Mouse (Mus musculus): ENCODE data around the gene Olfr1257. TPM values are rescaled to one million over a fixed set of nuclear protein-coding genes. Genes with fewer than 3 reads are reported as not detected.
"Not testable (repeated sequence)": the region's sequence is repeated elsewhere in the genome, so short reads cannot be mapped to it uniquely, and the experiment has no call there.

Olfr1257 gene
- polyA plus RNA-seq (2014; fragmentation: Nextera tagmentation; extraction: Ambion mirVana): not detected in 2 replicates

GRCm38 (mm10) chr2:89878137-89878536 is at the start of gene Olfr1257:
Gene Olfr1257 (plus strand): TSS chr2:89878437.
- H3K9me3 ChIP-seq (replicated peaks; ENCODE audit: control insufficient read depth, low read length): no peaks in the 10 kb centered on the region
- no peaks in the 10 kb centered on the region for H3K36me3 ChIP-seq (ENCODE audit: control insufficient read depth, insufficient read depth, low read length)
- ATAC-seq (replicated peaks; ENCODE audit: insufficient number of reproducible peaks, low FRiP score, low TSS enrichment): no peak
- no peak within 1 kb of the TSS for H3K4me2 ChIP-seq
- H3K27ac ChIP-seq (ENCODE audit: low read depth, low read length): no peak within 1 kb of the TSS
- H3K4me3 ChIP-seq (ENCODE audit: low read depth, low read length): no peak within 1 kb of the TSS
- no peaks in the 10 kb centered on the region for H3K27me3 ChIP-seq (ENCODE audit: control insufficient read depth, insufficient read depth, low read length)
- H3K9ac ChIP-seq (ENCODE audit: low read depth, low read length): no peak within 1 kb of the TSS
- H3K4me1 ChIP-seq (ENCODE audit: control insufficient read depth, insufficient read depth, low read length): no peaks in the 10 kb centered on the region
- 78% methylated on average over 1 of the region's 1 CpGs for WGBS (ENCODE audit: insufficient replicate concordance)

GRCm38 (mm10) chr2:89841455-89841854 is 36.8 kb upstream of the Olfr1257 start, which contains the start of gene Olfr1256:
Gene Olfr1256 (minus strand): TSS chr2:89841555.
- WGBS (ENCODE audit: insufficient replicate concordance): 52% methylated on average over 2 of the region's 2 CpGs
- no peak within 1 kb of the TSS for H3K9ac ChIP-seq (ENCODE audit: low read depth, low read length)
- H3K4me2 ChIP-seq: no peak within 1 kb of the TSS
- no peaks in the 10 kb centered on the region for H3K9me3 ChIP-seq (replicated peaks; ENCODE audit: control insufficient read depth, low read length)
- no peaks in the 10 kb centered on the region for H3K27me3 ChIP-seq (ENCODE audit: control insufficient read depth, insufficient read depth, low read length)
- ATAC-seq (replicated peaks; ENCODE audit: insufficient number of reproducible peaks, low FRiP score, low TSS enrichment): no peak
- no peaks in the 10 kb centered on the region for H3K36me3 ChIP-seq (ENCODE audit: control insufficient read depth, insufficient read depth, low read length)
- no peak within 1 kb of the TSS for H3K4me3 ChIP-seq (ENCODE audit: low read depth, low read length)
- no peak within 1 kb of the TSS for H3K27ac ChIP-seq (ENCODE audit: low read depth, low read length)
- H3K4me1 ChIP-seq (ENCODE audit: control insufficient read depth, insufficient read depth, low read length): no peaks in the 10 kb centered on the region

DNA sequence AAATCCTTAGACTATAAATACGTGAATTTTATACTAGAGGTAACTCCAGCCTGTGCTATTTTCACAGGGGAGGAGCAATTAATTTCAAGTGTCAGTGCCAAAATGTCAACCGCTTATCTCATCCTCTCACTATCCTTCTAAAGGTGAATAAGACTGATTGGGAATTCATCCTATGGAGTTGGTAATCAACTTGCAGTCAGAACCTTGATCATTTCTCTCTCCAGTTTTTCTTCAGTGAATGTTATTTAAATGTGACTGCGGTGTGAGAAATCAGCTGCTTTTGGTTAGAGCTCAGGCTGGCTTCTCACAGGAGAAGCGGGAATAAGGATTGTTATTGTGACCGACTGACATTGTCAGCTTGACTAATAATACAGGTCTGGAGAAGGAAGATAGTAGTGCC is 30.1 kb upstream of the Olfr1257 start, which contains the start of gene Olfr48:
Gene Olfr48 (minus strand): TSS at position 101 of the 400 bp plus-strand sequence.
- 81% methylated on average over 5 of the region's 5 CpGs for WGBS (ENCODE audit: insufficient replicate concordance)
- no peaks in the 10 kb centered on the region for H3K4me1 ChIP-seq (ENCODE audit: control insufficient read depth, insufficient read depth, low read length)
- H3K9ac ChIP-seq (ENCODE audit: low read depth, low read length): no peak within 1 kb of the TSS
- H3K36me3 ChIP-seq (ENCODE audit: control insufficient read depth, insufficient read depth, low read length): no peaks in the 10 kb centered on the region
- no peaks in the 10 kb centered on the region for H3K27me3 ChIP-seq (ENCODE audit: control insufficient read depth, insufficient read depth, low read length)
- no peak within 1 kb of the TSS for H3K4me3 ChIP-seq (ENCODE audit: low read depth, low read length)
- no peak within 1 kb of the TSS for H3K4me2 ChIP-seq
- no peaks in the 10 kb centered on the region for H3K9me3 ChIP-seq (replicated peaks; ENCODE audit: control insufficient read depth, low read length)
- no peak within 1 kb of the TSS for H3K27ac ChIP-seq (ENCODE audit: low read depth, low read length)
- ATAC-seq (replicated peaks; ENCODE audit: insufficient number of reproducible peaks, low FRiP score, low TSS enrichment): no peak

- Histone ChIP-seq H3K4me2 (no peak overlapping the region), H3K36me3 (ENCODE audit: control insufficient read depth, insufficient read depth, low read length) (no peaks in the 10 kb centered on the region), H3K27ac (ENCODE audit: low read depth, low read length) (no peak overlapping the region), H3K9me3 (replicated peaks; ENCODE audit: control insufficient read depth, low read length) (no peaks in the 10 kb centered on the region), H3K4me1 (ENCODE audit: control insufficient read depth, insufficient read depth, low read length) (no peaks in the 10 kb centered on the region), H3K27me3 (ENCODE audit: control insufficient read depth, insufficient read depth, low read length) (no peaks in the 10 kb centered on the region), H3K4me3 (ENCODE audit: low read depth, low read length) (no peak overlapping the region), H3K9ac (ENCODE audit: low read depth, low read length) (no peak overlapping the region)
- ATAC-seq (replicated peaks; ENCODE audit: insufficient number of reproducible peaks, low FRiP score, low TSS enrichment): no peak
- WGBS (ENCODE audit: insufficient replicate concordance): 83% methylated on average over 1 of the region's 1 CpGs
These were observed 29.0 kb upstream of the Olfr1257 start for GRCm38 (mm10) chr2:89849230-89849629.

DNA sequence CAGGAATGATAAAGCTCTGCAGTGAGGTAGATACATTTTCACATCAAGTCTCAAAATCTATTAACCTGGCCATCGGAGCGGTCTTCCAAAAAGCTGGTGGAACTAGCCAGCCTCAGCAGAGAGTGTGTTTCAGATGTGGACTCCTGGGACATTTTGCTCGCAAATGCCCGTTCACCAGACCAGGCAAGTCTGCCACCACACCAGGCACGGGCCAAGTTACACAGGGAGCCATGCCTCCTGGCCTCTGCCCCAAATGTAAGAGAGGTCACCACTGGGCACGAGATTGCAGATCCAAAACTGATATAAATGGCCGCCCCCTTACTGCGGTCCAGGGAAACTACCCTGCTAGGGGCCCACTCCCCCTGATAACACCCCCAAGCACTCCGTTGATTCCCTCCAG is 34.4 kb downstream of the Olfr1257 start:
- ATAC-seq (replicated peaks; ENCODE audit: insufficient number of reproducible peaks, low FRiP score, low TSS enrichment); H3K27me3 ChIP-seq (ENCODE audit: control insufficient read depth, insufficient read depth, low read length); H3K4me1 ChIP-seq (ENCODE audit: control insufficient read depth, insufficient read depth, low read length); H3K36me3 ChIP-seq (ENCODE audit: control insufficient read depth, insufficient read depth, low read length); H3K9me3 ChIP-seq (replicated peaks; ENCODE audit: control insufficient read depth, low read length); H3K27ac ChIP-seq (ENCODE audit: low read depth, low read length); H3K9ac ChIP-seq (ENCODE audit: low read depth, low read length); H3K4me3 ChIP-seq (ENCODE audit: low read depth, low read length); H3K4me2 ChIP-seq: not testable (repeated sequence)
- WGBS (ENCODE audit: insufficient replicate concordance): 82% methylated on average over 9 of the region's 9 CpGs

DNA sequence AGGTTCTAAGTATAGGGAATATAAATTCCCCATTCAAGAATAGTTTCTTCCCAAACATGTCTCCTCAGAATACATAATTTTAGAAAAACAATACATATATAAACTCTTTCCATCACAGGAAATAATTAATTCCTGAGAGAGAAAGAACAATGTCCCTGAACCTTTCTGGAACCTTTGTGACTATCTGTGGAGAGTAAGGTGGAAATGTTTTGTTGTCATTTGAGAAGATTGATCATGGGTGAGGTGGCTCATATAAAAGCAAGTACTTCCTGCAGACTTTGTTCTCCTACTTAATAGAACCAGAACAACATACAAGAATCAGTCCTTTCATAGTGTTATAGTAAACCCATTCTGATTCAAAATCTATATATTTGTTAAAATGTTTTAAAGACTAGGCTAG is 48.8 kb downstream of the Olfr1257 start, which contains the start of gene Olfr1258:
Gene Olfr1258 (plus strand): TSS at position 301 of the 400 bp plus-strand sequence.
- no peak for ATAC-seq (replicated peaks; ENCODE audit: insufficient number of reproducible peaks, low FRiP score, low TSS enrichment)
- H3K9me3 ChIP-seq (replicated peaks; ENCODE audit: control insufficient read depth, low read length): no peaks in the 10 kb centered on the region

More for the DNA sequence above, 48.8 kb downstream of the Olfr1257 start, which contains the start of gene Olfr1258:
- Histone ChIP-seq H3K4me2 (no peak within 1 kb of the TSS), H3K36me3 (ENCODE audit: control insufficient read depth, insufficient read depth, low read length) (no peaks in the 10 kb centered on the region), H3K9ac (ENCODE audit: low read depth, low read length) (no peak within 1 kb of the TSS), H3K27ac (ENCODE audit: low read depth, low read length) (no peak within 1 kb of the TSS), H3K27me3 (ENCODE audit: control insufficient read depth, insufficient read depth, low read length) (no peaks in the 10 kb centered on the region), H3K4me3 (ENCODE audit: low read depth, low read length) (no peak within 1 kb of the TSS), H3K4me1 (ENCODE audit: control insufficient read depth, insufficient read depth, low read length) (no peaks in the 10 kb centered on the region)

Other genes with a start within 250 kb of the Olfr1257 start
- not detected in 2 replicates for gene Olfr1249, start 243.5 kb upstream of the Olfr1257 start, polyA plus RNA-seq (2014; fragmentation: Nextera tagmentation; extraction: Ambion mirVana)
- not detected in 2 replicates for gene Olfr1250, start 217.0 kb upstream of the Olfr1257 start, polyA plus RNA-seq (2014; fragmentation: Nextera tagmentation; extraction: Ambion mirVana)
- not detected in 2 replicates for gene Olfr1251, start 206.5 kb upstream of the Olfr1257 start, polyA plus RNA-seq (2014; fragmentation: Nextera tagmentation; extraction: Ambion mirVana)
- not detected in 2 replicates for gene Olfr1252, start 153.4 kb upstream of the Olfr1257 start, polyA plus RNA-seq (2014; fragmentation: Nextera tagmentation; extraction: Ambion mirVana)
- gene Olfr1253, start 121.3 kb upstream of the Olfr1257 start, polyA plus RNA-seq (2014; fragmentation: Nextera tagmentation; extraction: Ambion mirVana): not detected in 2 replicates
- gene Olfr1254, start 84.8 kb upstream of the Olfr1257 start, polyA plus RNA-seq (2014; fragmentation: Nextera tagmentation; extraction: Ambion mirVana): not detected in 2 replicates
- not detected in 2 replicates for gene Olfr1255, start 66.4 kb upstream of the Olfr1257 start, polyA plus RNA-seq (2014; fragmentation: Nextera tagmentation; extraction: Ambion mirVana)
- gene Olfr1256, start 36.9 kb upstream of the Olfr1257 start, polyA plus RNA-seq (2014; fragmentation: Nextera tagmentation; extraction: Ambion mirVana): not detected in 2 replicates
- not detected in 2 replicates for gene Olfr48, start 30.2 kb upstream of the Olfr1257 start, polyA plus RNA-seq (2014; fragmentation: Nextera tagmentation; extraction: Ambion mirVana)
- gene Olfr1258, start 48.9 kb downstream of the Olfr1257 start, polyA plus RNA-seq (2014; fragmentation: Nextera tagmentation; extraction: Ambion mirVana): not detected in 2 replicates
- gene Olfr1259, start 70.2 kb downstream of the Olfr1257 start, polyA plus RNA-seq (2014; fragmentation: Nextera tagmentation; extraction: Ambion mirVana): not detected in 2 replicates
- gene Olfr1260, start 95.9 kb downstream of the Olfr1257 start, polyA plus RNA-seq (2014; fragmentation: Nextera tagmentation; extraction: Ambion mirVana): not detected in 2 replicates
- gene Olfr1261, start 112.8 kb downstream of the Olfr1257 start, polyA plus RNA-seq (2014; fragmentation: Nextera tagmentation; extraction: Ambion mirVana): not detected in 2 replicates
- gene Olfr1262, start 121.7 kb downstream of the Olfr1257 start, polyA plus RNA-seq (2014; fragmentation: Nextera tagmentation; extraction: Ambion mirVana): not detected in 2 replicates
- not detected in 2 replicates for gene Olfr1263, start 133.7 kb downstream of the Olfr1257 start, polyA plus RNA-seq (2014; fragmentation: Nextera tagmentation; extraction: Ambion mirVana)
- not detected in 2 replicates for gene Olfr1264, start 147.1 kb downstream of the Olfr1257 start, polyA plus RNA-seq (2014; fragmentation: Nextera tagmentation; extraction: Ambion mirVana)
- gene Olfr1265, start 156.9 kb downstream of the Olfr1257 start, polyA plus RNA-seq (2014; fragmentation: Nextera tagmentation; extraction: Ambion mirVana): not detected in 2 replicates
- not detected in 2 replicates for gene Olfr140, start 185.2 kb downstream of the Olfr1257 start, polyA plus RNA-seq (2014; fragmentation: Nextera tagmentation; extraction: Ambion mirVana)
- not detected in 2 replicates for gene Olfr1269, start 243.0 kb downstream of the Olfr1257 start, polyA plus RNA-seq (2014; fragmentation: Nextera tagmentation; extraction: Ambion mirVana)

All from heart, embryonic 11.5 days (tissue).